Mouse (Mus musculus) T-helper 17 cell (primary cell): ENCODE data around the gene Ensa.

ENCODE experiments used
- in situ Hi-C, 2 experiments: fragments of 300-600 bp; cut with MboI, MseI; formaldehyde crosslinking; loops; 1 replicate in 1 of 2; 2 replicates in 1 of 2; pipeline ENCODE4 v1.15.1; 2025; ENCODE audit warnings: high pct_unique_total_duplicates in 2 of 2

Gene Ensa

GRCm38 (mm10) chr3:95674812-95675211 lies 50.0 kb downstream of the Ensa start:
- in situ Hi-C loops, result loop anchor here in 1 of 2 experiments (5.0 to 25.0 kb wide), 2 partner anchors 38 to 887 kb away; partner anchors contain the start of gene Txnip

- in situ Hi-C loops, result loop anchor here in 1 of 2 experiments (5.0 kb wide), 1 partner anchor 38 kb away; no protein-coding TSS in a partner anchor
Observed at GRCm38 (mm10) chr3:95675301-95676092, 50.7 kb downstream of the Ensa start.

- in situ Hi-C loops, result loop anchor here in 1 of 2 experiments (5.0 kb wide), 1 partner anchor 40 kb away; no protein-coding TSS in a partner anchor
Observed at GRCm38 (mm10) chr3:95676745-95677419, 52.1 kb downstream of the Ensa start.

- in situ Hi-C loops, result loop anchor here in 1 of 2 experiments (5.0 kb wide), 1 partner anchor 40 kb away; no protein-coding TSS in a partner anchor
Observed at GRCm38 (mm10) chr3:95677420-95678090, 52.8 kb downstream of the Ensa start.

GRCm38 (mm10) chr3:95679551-95679950 lies 54.8 kb downstream of the Ensa start:
- in situ Hi-C loops, result loop anchor here in 1 of 2 experiments (5.0 kb wide), 1 partner anchor 42 kb away; no protein-coding TSS in a partner anchor

- in situ Hi-C loops, result loop anchor here in 1 of 2 experiments (5.0 kb wide), 1 partner anchor 87 kb away; no protein-coding TSS in a partner anchor
Observed at GRCm38 (mm10) chr3:95680673-95681072, 55.9 kb downstream of the Ensa start.

- in situ Hi-C loops, result loop anchor here in 1 of 2 experiments (5.0 kb wide), 1 partner anchor 86 kb away; no protein-coding TSS in a partner anchor
Observed at GRCm38 (mm10) chr3:95681365-95681764, 56.6 kb downstream of the Ensa start.
